Comparison of ENCODE assay signal across 13 mouse cellular contexts in the genomic region with DNA sequence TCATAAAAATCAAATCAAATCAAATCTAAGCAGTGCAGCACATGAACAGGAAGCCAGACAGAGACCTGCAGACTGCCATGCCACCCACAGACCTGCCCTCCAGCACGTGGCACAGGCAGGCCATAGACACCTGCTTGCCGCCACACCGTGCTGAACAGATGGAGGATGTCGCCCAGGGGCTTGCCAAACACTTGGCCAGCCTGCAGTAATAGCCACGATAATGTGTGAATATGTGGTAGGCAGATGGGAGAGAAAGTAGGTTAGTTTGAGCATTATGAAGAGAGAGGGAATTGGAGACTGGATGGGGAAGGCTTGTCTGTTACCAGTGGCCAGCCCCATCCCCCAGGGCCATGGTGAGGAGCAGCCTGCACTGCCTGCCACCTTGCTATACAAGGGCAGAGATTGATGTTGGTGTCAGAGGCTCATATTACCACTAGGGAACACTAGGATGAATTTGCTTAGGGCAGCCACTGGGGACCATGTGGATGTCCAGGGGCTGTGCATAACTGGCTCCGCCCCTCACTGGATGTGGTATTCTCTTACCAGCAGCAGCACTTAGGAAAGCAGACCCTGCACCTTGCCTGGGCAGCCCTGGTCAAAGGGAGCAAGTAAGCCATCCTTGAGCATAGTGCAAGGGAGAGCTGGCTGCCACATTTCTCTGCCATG. TPM values are rescaled to one million over a fixed set of nuclear protein-coding genes. Genes with fewer than 3 reads are reported as not detected.
DNase-seq lines count a peak whose midpoint lies in the region; ATAC-seq and TF ChIP-seq lines count a peak whose summit lies in the region.
"Had no signal": no experiment of that assay in that cellular context is flagged by ENCODE, and none has a peak within 500 bp of the region (broad histone marks: within the 10 kb centered on the region; RNA-seq: fewer than 3 reads in every experiment).

No protein-coding gene starts in this region.

- no peak for ATAC-seq in hindbrain, embryonic 13.5 days (ENCODE audit: low FRiP score)
- no peak; the same call in 1 of the 2 replicates for ATAC-seq in hindbrain, embryonic 14.5 days (ENCODE audit: low FRiP score)
- peak; percentile 44 for ATAC-seq in Patski
- ATAC-seq in limb, embryonic 11.5 days (ENCODE audit: insufficient number of reproducible peaks, low FRiP score, low TSS enrichment, low read depth), result no peak

- no peak overlapping the region for H3K4me2 ChIP-seq in hindbrain, embryonic 13.5 days
- H3K4me2 ChIP-seq in hindbrain, embryonic 14.5 days (replicated peaks), result no peak overlapping the region
- no peak overlapping the region for H3K4me2 ChIP-seq in limb, embryonic 11.5 days (ENCODE audit: low read depth, severe bottlenecking)
- H3K4me2 ChIP-seq: lung, embryonic 15.5 days had no signal

- POLR2A ChIA-PET in Patski (lab: Charles Lee), result no interaction called here

- TF ChIP-seq CTCF in Patski (IDR thresholded peaks at IDR 0.05), result no peak

- in situ Hi-C loops in Patski (cut with MboI; ENCODE audit: low pct_unique_long_range_greater_than_20kb), result no loop called here

- no peaks in the 10 kb centered on the region for H3K9me3 ChIP-seq in hindbrain, embryonic 13.5 days
- no peaks in the 10 kb centered on the region for H3K9me3 ChIP-seq in hindbrain, embryonic 14.5 days (ENCODE audit: control insufficient read depth, low read length)
- no peaks in the 10 kb centered on the region for H3K9me3 ChIP-seq in limb, embryonic 11.5 days (ENCODE audit: control insufficient read depth, low read length)
- H3K9me3 ChIP-seq: lung, embryonic 15.5 days had no signal

- peak overlapping the region; percentile 23 for H3K27ac ChIP-seq in hindbrain, embryonic 13.5 days
- no peak overlapping the region for H3K27ac ChIP-seq in hindbrain, embryonic 14.5 days
- H3K27ac ChIP-seq in limb, embryonic 11.5 days (replicated peaks; ENCODE audit: low read depth, low read length), result no peak overlapping the region
- H3K27ac ChIP-seq: layer of hippocampus, adult 2 months; lung, embryonic 15.5 days; stomach, postnatal 0 days had no signal

- H3K27me3 ChIP-seq in hindbrain, embryonic 13.5 days, result no peaks in the 10 kb centered on the region
- no peaks in the 10 kb centered on the region for H3K27me3 ChIP-seq in hindbrain, embryonic 14.5 days (ENCODE audit: control insufficient read depth, insufficient read depth, low read length)
- no peaks in the 10 kb centered on the region for H3K27me3 ChIP-seq in Patski
- H3K27me3 ChIP-seq in limb, embryonic 11.5 days (ENCODE audit: control insufficient read depth, insufficient read depth, low read length), result no peaks in the 10 kb centered on the region
- H3K27me3 ChIP-seq: lung, embryonic 15.5 days had no signal

- intact Hi-C loops in heart, postnatal 25 days (cut with DNase I), result no loop called here
- intact Hi-C loops in gastrocnemius, postnatal 14 days (cut with DNase I; ENCODE audit: low total_unique reads), result no loop called here

- H3K4me3 ChIP-seq in hindbrain, embryonic 13.5 days, result no peak overlapping the region
- no peak overlapping the region for H3K4me3 ChIP-seq in hindbrain, embryonic 14.5 days (replicated peaks; ENCODE audit: low read length)
- no peak overlapping the region for H3K4me3 ChIP-seq in limb, embryonic 11.5 days (ENCODE audit: low read depth, low read length)
- H3K4me3 ChIP-seq: erythroblast, embryonic 14.5 days; layer of hippocampus, adult 2 months; lung, embryonic 15.5 days had no signal

- no peaks in the 10 kb centered on the region for H3K36me3 ChIP-seq in hindbrain, embryonic 13.5 days
- no peaks in the 10 kb centered on the region for H3K36me3 ChIP-seq in hindbrain, embryonic 14.5 days (replicated peaks; ENCODE audit: control insufficient read depth, insufficient read depth)
- H3K36me3 ChIP-seq in limb, embryonic 11.5 days (ENCODE audit: control insufficient read depth, insufficient read depth, low read length), result no peaks in the 10 kb centered on the region
- H3K36me3 ChIP-seq: lung, embryonic 15.5 days had no signal

- DNase-seq in hindbrain, embryonic 14.5 days (ENCODE audit: low spot score), result no peak
- no peak for DNase-seq in Patski (ENCODE audit: low read depth, low spot score)
- peak; percentile 74 to 81 for DNase-seq in cerebellum, postnatal 36 days
- DNase-seq in limb, embryonic 11.5 days (ENCODE audit: low spot score), result peak; percentile 37
- no peak for DNase-seq in gastrocnemius, postnatal 10 days
- DNase-seq in heart, postnatal 25 days (ENCODE audit: low spot score), result no peak
- no peak for DNase-seq in gastrocnemius, postnatal 14 days

- 63% methylated on average over 6 of the region's 6 CpGs for WGBS in hindbrain, embryonic 13.5 days
- 73% methylated on average over 6 of the region's 6 CpGs for WGBS in hindbrain, embryonic 14.5 days
- 71% methylated on average over 6 of the region's 6 CpGs for whole genome bisulfite sequencing in limb, embryonic 11.5 days

- H3K9ac ChIP-seq in hindbrain, embryonic 13.5 days, result no peak overlapping the region
- H3K9ac ChIP-seq in hindbrain, embryonic 14.5 days, result no peak overlapping the region
- no peak overlapping the region for H3K9ac ChIP-seq in limb, embryonic 11.5 days (ENCODE audit: low read length)
- H3K9ac ChIP-seq: lung, embryonic 15.5 days had no signal

- H3K4me1 ChIP-seq in hindbrain, embryonic 13.5 days (replicated peaks), result peaks cover 5% of the 10 kb centered on the region; the same call in 1 of the 2 replicates
- H3K4me1 ChIP-seq in hindbrain, embryonic 14.5 days (replicated peaks; ENCODE audit: control insufficient read depth, insufficient read depth, low read length), result 0 out of 2 replicates have a peak, but pooled peaks cover 5% of the 10 kb centered on the region
- no peaks in the 10 kb centered on the region; the same call in 1 of the 2 replicates for H3K4me1 ChIP-seq in limb, embryonic 11.5 days (ENCODE audit: control insufficient read depth, insufficient read depth, low read length)
- H3K4me1 ChIP-seq: lung, embryonic 15.5 days had no signal

- CTCF ChIA-PET in Patski (lab: Charles Lee), result no interaction called here

RNA-seq across cellular contexts. Expression of a gene that starts 4.5 kb away (rescaled TPM):
- polyA plus RNA-seq in hindbrain, embryonic 13.5 days (2015; fragmentation: Nextera tagmentation; extraction: Ambion mirVana), result 14.8 and 15.9 TPM in 2 replicates
- polyA plus RNA-seq in hindbrain, embryonic 14.5 days (2014; fragmentation: Nextera tagmentation; extraction: Ambion mirVana), result 12.3 and 13.7 TPM in 2 replicates
- polyA plus RNA-seq in Patski (2021), result 32.4 TPM
- polyA plus RNA-seq in limb, embryonic 11.5 days (2014; fragmentation: Nextera tagmentation; extraction: Ambion mirVana), result 31.5 and 32.2 TPM in 2 replicates
- total RNA-seq in gastrocnemius, postnatal 10 days (2021), result 10 to 100 TPM; 14.5 to 14.9 TPM
- total RNA-seq in heart, postnatal 25 days (2021), result 10 to 100 TPM; 14.4 to 18.2 TPM
- total RNA-seq in gastrocnemius, postnatal 14 days (2021), result 10 to 100 TPM; 12.1 to 15.4 TPM

RNA-seq across cellular contexts. Expression of a gene that starts 10.4 kb away (rescaled TPM):
- polyA plus RNA-seq in hindbrain, embryonic 13.5 days (2015; fragmentation: Nextera tagmentation; extraction: Ambion mirVana), result 0.18 and 0.21 TPM in 2 replicates
- 0.10 and 0.11 TPM in 2 replicates for polyA plus RNA-seq in hindbrain, embryonic 14.5 days (2014; fragmentation: Nextera tagmentation; extraction: Ambion mirVana)
- 0.03 TPM for polyA plus RNA-seq in Patski (2021)
- polyA plus RNA-seq in limb, embryonic 11.5 days (2014; fragmentation: Nextera tagmentation; extraction: Ambion mirVana), result 0.40 TPM in 1 of 2 replicates, not detected in the other
- under 1 TPM; 0.28 to 0.45 TPM for total RNA-seq in gastrocnemius, postnatal 10 days (2021)
- under 1 TPM; 0.44 to 0.59 TPM for total RNA-seq in heart, postnatal 25 days (2021)
- under 1 TPM; 0.27 to 0.42 TPM for total RNA-seq in gastrocnemius, postnatal 14 days (2021)

RNA-seq across cellular contexts. Expression of a gene that starts 45.0 kb away (rescaled TPM):
- polyA plus RNA-seq in hindbrain, embryonic 13.5 days (2015; fragmentation: Nextera tagmentation; extraction: Ambion mirVana), result not detected in 2 replicates
- not detected in 2 replicates for polyA plus RNA-seq in hindbrain, embryonic 14.5 days (2014; fragmentation: Nextera tagmentation; extraction: Ambion mirVana)
- polyA plus RNA-seq in Patski (2021), result not detected
- not detected in 2 replicates for polyA plus RNA-seq in limb, embryonic 11.5 days (2014; fragmentation: Nextera tagmentation; extraction: Ambion mirVana)
- total RNA-seq in gastrocnemius, postnatal 10 days (2021), result not detected
- total RNA-seq in heart, postnatal 25 days (2021), result not detected
- not detected for total RNA-seq in gastrocnemius, postnatal 14 days (2021)
- total RNA-seq: heart, adult 8-10 months; layer of hippocampus, adult 2 months had no signal
- polyA plus RNA-seq: erythroblast, embryonic 14.5 days; lung, embryonic 15.5 days; stomach, postnatal 0 days had no signal

RNA-seq across cellular contexts. Expression of a gene that starts 58.7 kb away (rescaled TPM):
- polyA plus RNA-seq in hindbrain, embryonic 13.5 days (2015; fragmentation: Nextera tagmentation; extraction: Ambion mirVana), result 12.7 and 13.2 TPM in 2 replicates
- 13.7 and 16.3 TPM in 2 replicates for polyA plus RNA-seq in hindbrain, embryonic 14.5 days (2014; fragmentation: Nextera tagmentation; extraction: Ambion mirVana)
- 8.0 TPM for polyA plus RNA-seq in Patski (2021)
- polyA plus RNA-seq in limb, embryonic 11.5 days (2014; fragmentation: Nextera tagmentation; extraction: Ambion mirVana), result 9.4 and 10.0 TPM in 2 replicates
- 1 to 10 TPM; 4.1 to 4.2 TPM for total RNA-seq in gastrocnemius, postnatal 10 days (2021)
- total RNA-seq in heart, postnatal 25 days (2021), result 1 to 10 TPM; 4.8 to 5.0 TPM
- total RNA-seq in gastrocnemius, postnatal 14 days (2021), result 1 to 10 TPM; 3.5 to 3.6 TPM
- polyA plus RNA-seq: erythroblast, embryonic 14.5 days had no signal

Comparison
In these comparisons a context has a peak if more than half of its experiments do, and no peak if none do; other contexts are left out.
1. DNase-seq: peak in cerebellum, postnatal 36 days (2 of 2) and limb, embryonic 11.5 days (single experiment); none in hindbrain, embryonic 14.5 days (single experiment), Patski (single experiment), gastrocnemius, postnatal 10 days (single experiment), heart, postnatal 25 days (single experiment) and gastrocnemius, postnatal 14 days (single experiment).